Mouse (Mus musculus) T-helper 2 cell (primary cell): ENCODE measurements around the gene Slc39a11.

ENCODE experiments used
- in situ Hi-C: fragments of 300-600 bp; cut with MboI, MseI; formaldehyde crosslinking; loops from one replicate; pipeline ENCODE4 v1.15.1; 2025; ENCODE audit warnings: high pct_unique_total_duplicates

Gene Slc39a11

DNA sequence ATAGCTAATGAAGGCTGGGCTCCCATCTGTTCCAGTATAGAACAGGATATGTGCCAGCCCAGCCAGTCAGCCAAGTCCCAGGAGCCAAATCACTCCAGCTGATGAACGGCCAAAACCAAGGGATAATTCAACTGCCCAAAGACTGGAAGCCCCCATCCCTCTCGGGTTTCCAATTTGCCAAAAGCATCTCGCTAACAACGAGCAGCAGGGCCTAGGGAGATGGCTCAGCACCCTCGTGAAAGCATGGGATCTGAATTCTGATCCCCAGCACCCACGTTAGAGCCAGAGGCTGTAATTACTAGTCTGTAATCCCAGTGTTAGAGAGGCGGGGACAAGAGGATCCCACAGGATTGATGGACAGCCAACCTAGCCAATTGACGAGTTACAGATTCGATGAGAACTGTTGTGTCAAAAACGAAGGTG lies 15.2 kb downstream of the Slc39a11 start:
- in situ Hi-C loops, result no loop called here

DNA sequence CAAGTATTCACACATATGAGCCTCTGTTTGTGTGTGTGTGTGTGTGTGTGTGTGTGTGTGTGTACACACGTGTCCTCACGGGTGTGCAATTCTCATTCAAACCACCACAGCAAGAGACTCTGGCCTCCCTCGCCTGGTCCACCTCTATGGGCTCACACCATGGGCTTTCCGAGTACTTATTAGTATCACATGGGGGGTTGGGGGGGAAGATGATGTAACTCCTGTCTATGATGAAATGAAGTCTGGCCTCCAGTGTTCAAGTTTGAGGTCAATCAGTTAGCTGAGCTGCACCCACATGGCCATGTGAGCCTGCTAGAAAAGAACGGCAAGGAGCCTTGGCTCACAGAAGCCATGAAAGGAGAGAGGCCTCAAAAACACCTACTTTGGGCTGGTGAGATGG lies 16.5 kb downstream of the Slc39a11 start:
- in situ Hi-C loops, result no loop called here

DNA sequence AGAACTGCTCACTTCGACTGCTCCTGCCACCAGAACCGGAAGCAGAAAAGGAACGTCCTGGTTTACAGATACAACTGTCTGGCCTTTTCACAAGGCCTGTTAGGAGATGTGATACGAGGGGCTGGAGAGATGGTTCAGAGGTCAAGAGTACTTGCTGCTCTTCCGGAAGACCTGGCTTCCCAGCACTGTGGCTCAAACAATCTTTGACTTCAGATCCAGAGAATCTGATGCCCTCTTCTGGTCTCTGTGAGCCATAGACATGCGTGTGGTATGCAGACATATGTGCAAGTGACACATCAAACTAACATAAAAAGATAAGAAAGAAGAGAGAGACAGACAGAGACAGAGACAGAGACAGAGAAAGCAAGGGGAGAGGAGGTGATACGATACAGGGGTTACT lies 17.6 kb downstream of the Slc39a11 start:
- in situ Hi-C loops, result no loop called here

GRCm38 (mm10) chr11:113631862-113632261 lies 18.0 kb downstream of the Slc39a11 start:
- in situ Hi-C loops, result no loop called here

DNA sequence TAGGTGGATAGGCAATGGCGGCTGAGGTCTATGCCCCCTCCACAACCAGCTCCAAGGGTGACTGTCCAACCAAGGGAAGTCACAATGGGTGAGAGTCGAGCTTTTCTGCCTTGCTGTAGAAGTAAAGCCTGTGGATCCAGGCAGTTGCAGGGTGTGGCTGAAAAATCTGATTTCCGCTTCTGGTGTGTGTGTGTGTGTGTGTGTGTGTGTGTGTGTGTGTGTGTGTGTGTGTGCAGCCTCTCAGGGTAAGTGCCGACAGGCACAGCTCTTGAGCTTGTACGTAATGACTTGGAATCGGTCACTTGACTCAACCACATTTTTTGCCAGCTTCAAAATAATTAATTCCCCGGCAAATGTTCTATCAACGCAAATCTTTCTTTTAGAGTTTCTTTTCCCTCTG lies 18.6 kb downstream of the Slc39a11 start:
- in situ Hi-C loops, result no loop called here

- in situ Hi-C loops, result no loop called here
Measured at GRCm38 (mm10) chr11:113630642-113631041, 19.2 kb downstream of the Slc39a11 start.

- in situ Hi-C loops, result loop anchor here (10.0 kb wide), 1 partner anchor 323 kb away; no protein-coding TSS in a partner anchor
Measured at GRCm38 (mm10) chr11:113627785-113628184, 22.1 kb downstream of the Slc39a11 start.

DNA sequence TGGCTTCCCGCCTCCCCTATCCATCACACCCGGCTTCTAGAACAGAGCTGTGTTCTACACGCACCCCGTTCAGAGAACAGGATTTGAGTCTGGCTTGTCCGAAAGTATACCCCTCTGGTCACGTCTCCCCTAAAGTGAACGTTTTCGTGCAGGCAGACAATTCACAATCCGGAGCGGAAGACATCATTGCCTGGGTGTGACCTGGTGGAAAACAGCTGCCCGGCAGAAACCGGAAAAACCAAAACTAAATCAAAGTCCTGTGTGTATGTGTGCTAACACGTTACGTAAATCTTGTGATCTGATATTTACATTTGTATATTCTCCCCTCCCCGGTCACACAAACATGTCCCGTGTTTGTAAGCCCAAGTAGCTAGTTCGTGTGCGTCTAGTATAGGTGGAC lies 24.4 kb downstream of the Slc39a11 start:
- in situ Hi-C loops, result loop anchor here (10.0 kb wide), 1 partner anchor 321 kb away; no protein-coding TSS in a partner anchor

- in situ Hi-C loops, result loop anchor here (10.0 kb wide), 1 partner anchor 317 kb away; no protein-coding TSS in a partner anchor
Measured at GRCm38 (mm10) chr11:113622028-113622427, 27.9 kb downstream of the Slc39a11 start.

DNA sequence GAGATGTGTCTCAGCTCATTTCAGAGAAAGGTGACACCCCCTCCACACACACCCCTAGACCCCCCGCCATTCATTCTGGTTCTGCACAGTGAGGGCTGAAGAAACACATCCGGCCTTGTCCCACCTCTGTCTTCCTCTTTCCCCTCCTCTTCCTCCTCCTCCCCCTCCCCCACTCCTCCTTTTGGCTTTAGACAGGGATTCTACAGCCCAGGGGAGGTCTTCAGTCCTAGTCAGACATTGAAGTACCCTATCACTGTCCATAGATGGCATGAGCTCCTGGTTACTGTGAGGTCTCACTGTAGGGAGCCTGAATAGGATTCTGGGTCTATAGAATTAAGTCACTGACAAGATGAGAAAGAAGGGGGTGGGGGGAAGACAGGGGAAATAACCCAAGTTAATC lies 28.9 kb downstream of the Slc39a11 start:
- in situ Hi-C loops, result loop anchor here (10.0 kb wide), 1 partner anchor 316 kb away; no protein-coding TSS in a partner anchor

- in situ Hi-C loops, result loop anchor here (5.0 to 10.0 kb wide), 3 partner anchors 195 to 442 kb away; no protein-coding TSS in a partner anchor
Measured at GRCm38 (mm10) chr11:113619420-113620080, 30.3 kb downstream of the Slc39a11 start.

- in situ Hi-C loops, result loop anchor here (5.0 to 10.0 kb wide), 2 partner anchors 194 to 442 kb away; no protein-coding TSS in a partner anchor
Measured at GRCm38 (mm10) chr11:113618672-113619419, 31.0 kb downstream of the Slc39a11 start, which contains the start of gene Sstr2. TSS of gene Sstr2 (plus strand) at chr11:113619342.

GRCm38 (mm10) chr11:113618303-113618671 lies 31.6 kb downstream of the Slc39a11 start:
- in situ Hi-C loops, result loop anchor here (5.0 to 10.0 kb wide), 2 partner anchors 193 to 441 kb away; no protein-coding TSS in a partner anchor

- in situ Hi-C loops, result loop anchor here (5.0 to 10.0 kb wide), 2 partner anchors 193 to 440 kb away; no protein-coding TSS in a partner anchor
Measured at GRCm38 (mm10) chr11:113617132-113617911, 32.6 kb downstream of the Slc39a11 start.

DNA sequence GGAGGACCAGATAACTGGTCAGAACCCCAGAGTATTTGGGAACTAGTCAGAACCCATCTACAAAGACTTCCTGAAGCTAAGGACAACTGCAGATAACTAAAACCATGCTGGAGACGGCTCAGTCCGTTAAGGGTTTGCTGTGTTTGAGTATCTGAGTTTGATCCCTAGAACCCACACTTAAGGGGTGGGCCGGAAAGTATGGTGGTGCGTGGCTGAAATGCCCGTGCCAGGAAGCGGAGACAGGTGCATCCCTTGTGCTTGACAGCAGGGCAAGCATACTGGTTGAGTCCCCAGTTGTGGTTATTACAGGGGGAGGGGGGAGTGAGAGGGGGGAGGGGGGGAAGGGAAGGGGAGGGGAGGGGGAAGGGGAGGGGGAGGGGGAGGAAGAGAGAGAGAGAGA lies 35.4 kb downstream of the Slc39a11 start:
- in situ Hi-C loops, result loop anchor here (10.0 kb wide), 1 partner anchor 190 kb away; no protein-coding TSS in a partner anchor

DNA sequence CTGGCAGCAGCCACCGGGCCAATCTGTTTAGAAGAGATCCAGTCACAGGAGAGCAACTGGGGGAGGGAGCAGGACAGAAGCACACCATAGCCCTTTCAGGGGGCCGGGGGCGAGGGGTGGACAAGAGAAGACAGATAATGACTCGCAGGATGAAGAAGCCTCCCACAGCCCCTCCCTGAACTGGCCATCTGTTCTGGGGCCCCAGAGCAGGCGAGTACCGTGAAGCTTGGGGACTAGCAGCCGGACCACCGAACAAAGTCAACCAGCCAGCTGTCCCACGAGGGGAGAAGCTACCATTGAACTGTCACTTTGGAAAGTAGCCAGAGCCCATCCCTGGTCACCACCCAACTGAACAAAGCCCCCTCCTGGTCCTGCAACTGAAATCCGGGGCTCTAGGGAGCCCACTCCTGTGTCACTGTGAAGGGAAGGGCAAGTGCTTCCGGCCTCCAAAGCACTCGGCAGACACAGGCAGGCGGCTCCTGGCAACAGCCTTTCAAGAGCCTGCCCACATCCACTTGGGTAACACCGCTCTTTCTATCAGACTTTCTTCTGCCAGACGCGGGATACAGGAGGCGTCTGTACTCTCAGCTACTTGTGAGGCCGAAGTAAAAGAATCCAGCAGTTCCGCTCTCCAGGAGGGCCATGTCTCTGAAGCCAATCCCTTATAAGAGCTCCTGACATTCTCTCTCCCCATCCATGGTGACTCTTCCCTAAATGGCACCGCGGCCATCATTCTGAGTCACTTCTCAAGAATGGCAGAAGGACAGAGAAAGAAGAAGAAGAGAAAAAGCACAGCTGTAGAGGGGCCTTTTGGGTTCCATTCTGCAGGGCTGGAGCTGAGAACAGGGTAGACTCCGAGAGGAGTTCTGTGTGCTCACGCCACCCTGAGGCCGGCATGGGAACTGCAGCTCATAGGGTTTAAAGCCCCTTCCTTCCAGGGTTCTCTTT lies 37.9 kb downstream of the Slc39a11 start:
- in situ Hi-C loops, result loop anchor here (10.0 kb wide), 1 partner anchor 187 kb away; no protein-coding TSS in a partner anchor

- in situ Hi-C loops, result loop anchor here (10.0 kb wide), 1 partner anchor 186 kb away; no protein-coding TSS in a partner anchor
Measured at GRCm38 (mm10) chr11:113611112-113611646, 38.7 kb downstream of the Slc39a11 start.

DNA sequence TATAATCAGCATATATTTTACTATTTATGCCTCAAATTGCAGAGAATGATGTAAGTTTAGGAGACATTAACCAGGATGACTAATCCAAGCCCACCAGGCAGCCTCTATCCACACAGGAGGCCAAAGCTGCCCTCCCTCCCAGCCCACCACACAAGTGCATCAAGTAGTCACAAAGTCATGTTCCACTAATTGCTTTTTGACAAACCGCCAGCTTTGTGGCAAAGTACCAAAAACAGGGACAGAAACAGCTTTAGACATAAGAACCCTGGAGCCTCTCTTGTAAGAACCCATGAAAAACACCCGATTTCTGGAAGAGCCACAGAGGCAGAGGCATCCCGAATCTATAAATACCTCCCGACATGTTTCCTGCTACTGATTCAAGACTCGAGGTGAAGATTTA lies 39.6 kb downstream of the Slc39a11 start:
- in situ Hi-C loops, result loop anchor here (10.0 kb wide), 1 partner anchor 185 kb away; no protein-coding TSS in a partner anchor

DNA sequence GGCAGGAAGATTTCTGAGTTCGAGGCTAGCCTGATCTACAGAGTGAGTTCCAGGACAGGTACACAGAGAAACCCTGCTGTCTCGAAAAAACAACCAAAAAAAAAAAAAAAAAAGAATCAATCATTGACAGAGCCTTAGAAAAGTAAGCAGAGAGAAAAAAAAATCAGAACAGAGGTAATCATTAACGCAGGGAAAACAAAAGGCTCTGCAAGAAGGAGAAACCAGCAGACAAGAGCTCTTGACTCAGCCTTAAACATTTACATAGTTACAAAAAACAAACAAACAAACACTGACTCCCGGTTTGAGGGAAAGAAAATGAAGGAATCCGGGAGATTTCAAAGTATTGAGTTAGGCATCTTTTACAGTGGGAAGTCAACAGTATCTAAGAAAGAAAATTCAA lies 40.3 kb downstream of the Slc39a11 start:
- in situ Hi-C loops, result loop anchor here (5.0 kb wide), 1 partner anchor 107 kb away; no protein-coding TSS in a partner anchor

DNA sequence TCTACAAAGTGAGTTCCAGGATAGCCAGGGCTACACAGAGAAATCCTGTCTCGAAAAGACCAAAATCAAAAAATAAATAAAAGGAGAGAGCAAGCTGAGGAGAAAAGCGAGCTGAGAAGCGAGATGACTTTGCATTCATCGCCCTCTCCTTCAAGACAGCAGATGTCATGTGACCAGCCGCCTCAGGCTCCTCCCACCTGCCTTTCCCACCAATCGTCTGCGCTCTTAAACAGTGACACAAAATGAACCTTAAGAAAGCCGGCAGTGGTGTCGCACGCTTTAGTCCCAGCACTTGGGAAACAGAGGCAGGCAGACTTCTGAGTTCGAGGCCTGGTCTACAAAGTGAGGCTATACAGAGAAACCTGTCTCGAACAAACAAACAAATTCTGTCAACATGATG lies 42.3 kb downstream of the Slc39a11 start:
- in situ Hi-C loops, result loop anchor here (5.0 kb wide), 1 partner anchor 105 kb away; no protein-coding TSS in a partner anchor
